Mouse (Mus musculus) midbrain, embryonic 15.5 days (tissue): Measurements from ENCODE around the gene Olfr699. TPM values are rescaled to one million over a fixed set of nuclear protein-coding genes. Genes with fewer than 3 reads are reported as not detected.
"Not testable (repeated sequence)": the region's sequence is repeated elsewhere in the genome, so short reads cannot be mapped to it uniquely, and the experiment has no call there.

Experiments
- ATAC-seq: fragments of 200-750 bp; cut with Nextera tagmentation; replicated peaks from 2 replicates; pipeline ENCODE4 v1.8.0; 2017; ENCODE audit warnings: moderate TSS enrichment
- H3K27ac ChIP-seq: fragments of 300-500 bp; sonication (generic); 2 replicates; pipeline ENCODE4 v1.5.1; 2015; ENCODE audit warnings: mild to moderate bottlenecking, inconsistent platforms
- H3K27me3 ChIP-seq: fragments of 300-500 bp; sonication (generic); replicated peaks from 2 replicates; pipeline ENCODE4 v1.6.1; 2015; ENCODE audit warnings: inconsistent platforms
- H3K36me3 ChIP-seq: fragments of 300-500 bp; sonication (generic); replicated peaks from 2 replicates; pipeline ENCODE4 v1.6.1; 2015; ENCODE audit warnings: inconsistent platforms
- H3K4me1 ChIP-seq: fragments of 300-500 bp; sonication (generic); 2 replicates; pipeline ENCODE4 v1.6.1; 2015; ENCODE audit warnings: inconsistent platforms
- H3K4me2 ChIP-seq: fragments of 300-500 bp; sonication (generic); 2 replicates; pipeline ENCODE4 v1.6.1; 2015; ENCODE audit warnings: inconsistent platforms, mild to moderate bottlenecking, moderate library complexity
- H3K4me3 ChIP-seq: fragments of 300-500 bp; sonication (generic); 2 replicates; pipeline ENCODE4 v1.5.1; 2015; ENCODE audit warnings: mild to moderate bottlenecking, inconsistent platforms
- H3K9ac ChIP-seq: fragments of 300-500 bp; sonication (generic); 2 replicates; pipeline ENCODE4 v1.6.1; 2015; ENCODE audit warnings: mild to moderate bottlenecking, inconsistent platforms
- H3K9me3 ChIP-seq: fragments of 300-500 bp; sonication (generic); 2 replicates; pipeline ENCODE4 v1.6.1; 2016; ENCODE audit warnings: inconsistent platforms
- WGBS: fragments of 180-500 bp; shearing (Covaris S2); methylation state at CpG from one replicate; pipeline ENCODE4 v1.1.7; 2015; ENCODE audit warnings: mixed read lengths; 5-methylcytosine and 5-hydroxymethylcytosine counted together
- polyA plus RNA-seq: library from polyadenylated mRNA; unstranded; fragments of >200 nt; fragmentation: Nextera tagmentation; extraction: Ambion mirVana; gene quantifications from 2 replicates; pipeline ENCODE4 v1.2.1, GENCODE M21; 2015

Olfr699 gene
- polyA plus RNA-seq = not detected in 2 replicates

- H3K4me2 ChIP-seq = no peak within 1 kb of the TSS
- no peak within 1 kb of the TSS for H3K27ac ChIP-seq
- no peaks in the 10 kb centered on the region for H3K36me3 ChIP-seq
- no peaks in the 10 kb centered on the region for H3K27me3 ChIP-seq
- ATAC-seq = no peak
- H3K9me3 ChIP-seq = no peaks in the 10 kb centered on the region
- WGBS = 83% methylated on average over 1 of the region's 1 CpGs
- no peaks in the 10 kb centered on the region for H3K4me1 ChIP-seq
- H3K9ac ChIP-seq = no peak within 1 kb of the TSS
- no peak within 1 kb of the TSS for H3K4me3 ChIP-seq
Observed at GRCm38 (mm10) chr7:106793098-106793497, at the start of gene Olfr699. Gene Olfr699, minus strand, starts transcription at chr7:106793198.

- no peaks in the 10 kb centered on the region for H3K36me3 ChIP-seq
- H3K9ac ChIP-seq = no peak within 1 kb of the TSS
- H3K27me3 ChIP-seq = no peaks in the 10 kb centered on the region
- ATAC-seq = no peak
- no peak within 1 kb of the TSS for H3K4me3 ChIP-seq
- no peaks in the 10 kb centered on the region for H3K4me1 ChIP-seq
- no peak within 1 kb of the TSS for H3K4me2 ChIP-seq
- H3K9me3 ChIP-seq = no peaks in the 10 kb centered on the region
- no peak within 1 kb of the TSS for H3K27ac ChIP-seq
Observed at GRCm38 (mm10) chr7:106833793-106834192, 40.8 kb upstream of the Olfr699 start, which contains the start of gene Olfr702. Gene Olfr702, minus strand, starts transcription at chr7:106833893.

GRCm38 (mm10) chr7:106818414-106818813 lies 25.4 kb upstream of the Olfr699 start:
- Histone ChIP-seq H3K36me3 (no peaks in the 10 kb centered on the region), H3K27ac (no peak overlapping the region), H3K4me3 (no peak overlapping the region), H3K4me1 (no peaks in the 10 kb centered on the region), H3K9me3 (no peaks in the 10 kb centered on the region), H3K4me2 (no peak overlapping the region), H3K27me3 (no peaks in the 10 kb centered on the region), H3K9ac (no peak overlapping the region)
- ATAC-seq = no peak

- Histone ChIP-seq H3K36me3 (no peaks in the 10 kb centered on the region), H3K4me3 (no peak overlapping the region), H3K4me1 (no peaks in the 10 kb centered on the region), H3K9ac (no peak overlapping the region), H3K27ac (no peak overlapping the region), H3K4me2 (no peak overlapping the region), H3K9me3 (no peaks in the 10 kb centered on the region), H3K27me3 (no peaks in the 10 kb centered on the region)
- 66% methylated on average over 2 of the region's 2 CpGs for WGBS
- no peak for ATAC-seq
Observed at GRCm38 (mm10) chr7:106815775-106816174, 22.8 kb upstream of the Olfr699 start.

- Histone ChIP-seq H3K27me3 (no peaks in the 10 kb centered on the region), H3K36me3 (no peaks in the 10 kb centered on the region), H3K4me1 (no peaks in the 10 kb centered on the region), H3K4me3 (no peak within 1 kb of the TSS), H3K4me2 (no peak within 1 kb of the TSS), H3K9ac (no peak within 1 kb of the TSS), H3K9me3 (no peaks in the 10 kb centered on the region), H3K27ac (no peak within 1 kb of the TSS)
- no peak for ATAC-seq
- WGBS = 70% methylated on average over 2 of the region's 2 CpGs
Observed at GRCm38 (mm10) chr7:106813829-106814228, 20.8 kb upstream of the Olfr699 start, which contains the start of gene Olfr701. Gene Olfr701, plus strand, starts transcription at chr7:106814129.

GRCm38 (mm10) chr7:106808734-106809133 lies 15.7 kb upstream of the Olfr699 start, which contains the start of gene Olfr700:
Gene Olfr700, minus strand, starts transcription at chr7:106808834.
- H3K4me2 ChIP-seq = no peak within 1 kb of the TSS
- WGBS = 90% methylated on average over 1 of the region's 1 CpGs
- no peak for ATAC-seq
- H3K4me3 ChIP-seq = no peak within 1 kb of the TSS
- H3K4me1 ChIP-seq = no peaks in the 10 kb centered on the region
- H3K36me3 ChIP-seq = no peaks in the 10 kb centered on the region
- H3K9me3 ChIP-seq = no peaks in the 10 kb centered on the region
- no peak within 1 kb of the TSS for H3K27ac ChIP-seq
- no peaks in the 10 kb centered on the region for H3K27me3 ChIP-seq
- H3K9ac ChIP-seq = no peak within 1 kb of the TSS

GRCm38 (mm10) chr7:106788330-106788729 lies 4.7 kb downstream of the Olfr699 start:
- Histone ChIP-seq H3K4me3 (no peak overlapping the region), H3K9ac (no peak overlapping the region), H3K27me3 (no peaks in the 10 kb centered on the region), H3K9me3 (no peaks in the 10 kb centered on the region), H3K4me2 (no peak overlapping the region), H3K27ac (no peak overlapping the region), H3K36me3 (no peaks in the 10 kb centered on the region), H3K4me1 (no peaks in the 10 kb centered on the region)
- no peak for ATAC-seq

- 92% methylated on average over 2 of the region's 2 CpGs for WGBS
- not testable (repeated sequence) for H3K36me3 ChIP-seq, H3K9me3 ChIP-seq, H3K4me3 ChIP-seq, H3K4me1 ChIP-seq, H3K27ac ChIP-seq, H3K27me3 ChIP-seq, ATAC-seq, H3K9ac ChIP-seq, H3K4me2 ChIP-seq
Observed at GRCm38 (mm10) chr7:106761008-106761407, 32.0 kb downstream of the Olfr699 start.

GRCm38 (mm10) chr7:106758800-106759199 lies 34.2 kb downstream of the Olfr699 start:
- no peaks in the 10 kb centered on the region for H3K4me1 ChIP-seq
- no peak overlapping the region for H3K27ac ChIP-seq
- WGBS = 94% methylated on average over 2 of the region's 2 CpGs
- no peak overlapping the region for H3K4me2 ChIP-seq
- H3K27me3 ChIP-seq = no peaks in the 10 kb centered on the region
- H3K9me3 ChIP-seq = no peaks in the 10 kb centered on the region; the same call in none of the 2 replicates
- no peak overlapping the region for H3K9ac ChIP-seq
- H3K36me3 ChIP-seq = no peaks in the 10 kb centered on the region
- no peak overlapping the region for H3K4me3 ChIP-seq
- no peak for ATAC-seq

- Histone ChIP-seq H3K27ac (no peak within 1 kb of the TSS), H3K4me3 (no peak within 1 kb of the TSS)
Observed at GRCm38 (mm10) chr7:106755297-106755696, 37.7 kb downstream of the Olfr699 start, which contains the start of gene Olfr698. Gene Olfr698, minus strand, starts transcription at chr7:106755397.

GRCm38 (mm10) chr7:106745811-106746210 lies 47.2 kb downstream of the Olfr699 start:
- Histone ChIP-seq H3K27ac (no peak overlapping the region), H3K36me3 (no peaks in the 10 kb centered on the region), H3K9me3 (no peaks in the 10 kb centered on the region), H3K4me1 (no peaks in the 10 kb centered on the region), H3K9ac (no peak overlapping the region), H3K27me3 (no peaks in the 10 kb centered on the region), H3K4me3 (no peak overlapping the region), H3K4me2 (no peak overlapping the region)
- ATAC-seq = no peak
- WGBS = 91% methylated on average over 5 of the region's 5 CpGs

More at GRCm38 (mm10) chr7:106755297-106755696, 37.7 kb downstream of the Olfr699 start, which contains the start of gene Olfr698:
- H3K4me2 ChIP-seq = no peak within 1 kb of the TSS
- no peaks in the 10 kb centered on the region for H3K9me3 ChIP-seq
- ATAC-seq = no peak
- H3K27me3 ChIP-seq = no peaks in the 10 kb centered on the region
- H3K9ac ChIP-seq = no peak within 1 kb of the TSS
- H3K4me1 ChIP-seq = no peaks in the 10 kb centered on the region
- H3K36me3 ChIP-seq = no peaks in the 10 kb centered on the region

GRCm38 (mm10) chr7:106742343-106742742 lies 50.7 kb downstream of the Olfr699 start, which contains the start of gene Olfr697:
Gene Olfr697, minus strand, starts transcription at chr7:106742443.
- H3K4me2 ChIP-seq = no peak within 1 kb of the TSS
- H3K9me3 ChIP-seq = no peaks in the 10 kb centered on the region
- H3K27me3 ChIP-seq = no peaks in the 10 kb centered on the region
- 78% methylated on average over 1 of the region's 1 CpGs for WGBS
- H3K9ac ChIP-seq = no peak within 1 kb of the TSS
- H3K4me3 ChIP-seq = no peak within 1 kb of the TSS
- H3K27ac ChIP-seq = no peak within 1 kb of the TSS
- no peaks in the 10 kb centered on the region for H3K36me3 ChIP-seq
- no peaks in the 10 kb centered on the region for H3K4me1 ChIP-seq
- ATAC-seq = no peak
